Mouse (Mus musculus) heart, embryonic 16.5 days (tissue): Measurements from ENCODE around the gene Nelfe. TPM values are rescaled to one million over a fixed set of nuclear protein-coding genes. Genes with fewer than 3 reads are reported as not detected.
"Not testable (repeated sequence)": the region's sequence is repeated elsewhere in the genome, so short reads cannot be mapped to it uniquely, and the experiment has no call there.

Experiments
- ATAC-seq: fragments of 200-750 bp; cut with Nextera tagmentation; replicated peaks from 2 replicates; pipeline ENCODE4 v1.8.0; 2017; ENCODE audit warnings: moderate number of reproducible peaks; ENCODE audit not compliant: insufficient read depth, low FRiP score; ENCODE audit errors: extremely low read depth
- H3K27ac ChIP-seq: fragments of 300-500 bp; sonication (generic); 2 replicates; pipeline ENCODE4 v1.5.1; 2014; ENCODE audit warnings: mild to moderate bottlenecking, low read length, control low read depth, moderate library complexity
- H3K27me3 ChIP-seq: fragments of 300-500 bp; sonication (generic); 2 replicates; pipeline ENCODE4 v1.6.1; 2014; ENCODE audit warnings: low read length, mixed read lengths; ENCODE audit not compliant: control insufficient read depth, insufficient read depth
- H3K36me3 ChIP-seq: fragments of 300-500 bp; sonication (generic); 2 replicates; pipeline ENCODE4 v1.6.1; 2014; ENCODE audit not compliant: control insufficient read depth, insufficient read depth
- H3K4me1 ChIP-seq: fragments of 300-500 bp; sonication (generic); 2 replicates; pipeline ENCODE4 v1.6.1; 2014; ENCODE audit warnings: low read length, mixed read lengths; ENCODE audit not compliant: control insufficient read depth, insufficient read depth
- H3K4me2 ChIP-seq: fragments of 300-500 bp; sonication (generic); 2 replicates; pipeline ENCODE4 v1.6.1; 2014; ENCODE audit warnings: low read depth, mild to moderate bottlenecking, control low read depth, low read length
- H3K4me3 ChIP-seq: fragments of 300-500 bp; sonication (generic); 2 replicates; pipeline ENCODE4 v1.5.1; 2014; ENCODE audit warnings: mild to moderate bottlenecking, control low read depth, low read length
- H3K9ac ChIP-seq: fragments of 300-500 bp; sonication (generic); 2 replicates; pipeline ENCODE4 v1.6.1; 2014; ENCODE audit warnings: low read length, control low read depth
- H3K9me3 ChIP-seq: fragments of 300-500 bp; sonication (generic); replicated peaks from 2 replicates; pipeline ENCODE4 v1.6.1; 2016; ENCODE audit warnings: low read length; ENCODE audit not compliant: control insufficient read depth
- WGBS: fragments of 180-500 bp; shearing (Covaris S2); extraction: QIAGEN DNeasy Blood & Tissue Kit; methylation state at CpG from one replicate; pipeline ENCODE4 v1.1.7; 2014; 5-methylcytosine and 5-hydroxymethylcytosine counted together
- polyA plus RNA-seq: library from polyadenylated mRNA; unstranded; fragments of >200 nt; fragmentation: Nextera tagmentation; extraction: Ambion mirVana; gene quantifications from 2 replicates; pipeline ENCODE4 v1.2.1, GENCODE M21; 2015

The Nelfe gene
- polyA plus RNA-seq = 57.5 and 64.3 TPM in 2 replicates

GRCm38 (mm10) chr17:34849722-34850516 lies at the start of gene Nelfe, which contains the start of gene Skiv2l:
TSS of gene Nelfe (plus strand) at chr17:34850391.
TSS of gene Skiv2l (minus strand) at chr17:34850210.
- H3K4me2 ChIP-seq = peak within 1 kb of the TSS; percentile 91
- H3K4me1 ChIP-seq = peaks cover 13% of the 10 kb centered on the region
- peak; percentile 97 for ATAC-seq
- under 1% methylated on average over 65 of the region's 65 CpGs for WGBS
- H3K4me3 ChIP-seq = peak within 1 kb of the TSS; percentile 86
- peak within 1 kb of the TSS; percentile 92 for H3K9ac ChIP-seq
- no peaks in the 10 kb centered on the region for H3K27me3 ChIP-seq
- H3K9me3 ChIP-seq = no peaks in the 10 kb centered on the region
- peaks cover 33% of the 10 kb centered on the region for H3K36me3 ChIP-seq
- H3K27ac ChIP-seq = no peak within 1 kb of the TSS

- ATAC-seq, H3K27ac ChIP-seq, H3K9ac ChIP-seq, H3K4me3 ChIP-seq, H3K4me1 ChIP-seq, H3K27me3 ChIP-seq, H3K4me2 ChIP-seq, H3K9me3 ChIP-seq, H3K36me3 ChIP-seq: not testable (repeated sequence)
- 88% methylated on average over 16 of the region's 16 CpGs for WGBS
Observed at GRCm38 (mm10) chr17:34800781-34801305, 49.3 kb upstream of the Nelfe start.

- H3K9ac ChIP-seq, H3K9me3 ChIP-seq, H3K27ac ChIP-seq, H3K4me2 ChIP-seq, H3K36me3 ChIP-seq, H3K4me3 ChIP-seq, H3K27me3 ChIP-seq, H3K4me1 ChIP-seq, ATAC-seq: not testable (repeated sequence)
- 85% methylated on average over 9 of the region's 9 CpGs for WGBS
Observed at GRCm38 (mm10) chr17:34802756-34803155, 47.4 kb upstream of the Nelfe start.

GRCm38 (mm10) chr17:34803367-34803766 lies 46.8 kb upstream of the Nelfe start:
- H3K9ac ChIP-seq, H3K4me3 ChIP-seq, H3K9me3 ChIP-seq, H3K27ac ChIP-seq, H3K36me3 ChIP-seq, H3K4me1 ChIP-seq, H3K27me3 ChIP-seq, ATAC-seq, H3K4me2 ChIP-seq: not testable (repeated sequence)
- WGBS = 89% methylated on average over 6 of the region's 6 CpGs

GRCm38 (mm10) chr17:34804301-34804700 lies 45.9 kb upstream of the Nelfe start, which contains the start of gene Cyp21a1:
TSS of gene Cyp21a1 (minus strand) at chr17:34804561.
- not testable (repeated sequence) for H3K36me3 ChIP-seq, H3K27ac ChIP-seq, ATAC-seq, H3K9ac ChIP-seq, H3K9me3 ChIP-seq, H3K4me3 ChIP-seq, H3K27me3 ChIP-seq, H3K4me2 ChIP-seq, H3K4me1 ChIP-seq
- 94% methylated on average over 2 of the region's 6 CpGs for WGBS

GRCm38 (mm10) chr17:34804871-34805562 lies 45.2 kb upstream of the Nelfe start:
- no peaks in the 10 kb centered on the region for H3K27me3 ChIP-seq
- 64% methylated on average over 6 of the region's 6 CpGs for WGBS
- ATAC-seq = no peak

GRCm38 (mm10) chr17:34807176-34807575 lies 43.0 kb upstream of the Nelfe start:
- H3K4me3 ChIP-seq = no peak overlapping the region
- peaks cover 4% of the 10 kb centered on the region for H3K9me3 ChIP-seq
- H3K9ac ChIP-seq = no peak overlapping the region
- WGBS = 57% methylated on average over 3 of the region's 3 CpGs
- no peaks in the 10 kb centered on the region for H3K27me3 ChIP-seq
- H3K4me2 ChIP-seq = no peak overlapping the region
- ATAC-seq = no peak
- H3K36me3 ChIP-seq = no peaks in the 10 kb centered on the region
- no peak overlapping the region for H3K27ac ChIP-seq
- H3K4me1 ChIP-seq = no peaks in the 10 kb centered on the region

More at GRCm38 (mm10) chr17:34804871-34805562, 45.2 kb upstream of the Nelfe start:
- no peak overlapping the region for H3K4me2 ChIP-seq
- no peak overlapping the region for H3K4me3 ChIP-seq
- no peak overlapping the region for H3K9ac ChIP-seq
- H3K27ac ChIP-seq = no peak overlapping the region
- H3K4me1 ChIP-seq = no peaks in the 10 kb centered on the region
- peaks cover 4% of the 10 kb centered on the region for H3K9me3 ChIP-seq
- no peaks in the 10 kb centered on the region for H3K36me3 ChIP-seq

GRCm38 (mm10) chr17:34808599-34809205 lies 41.5 kb upstream of the Nelfe start:
- no peak overlapping the region for H3K27ac ChIP-seq
- no peak overlapping the region for H3K4me2 ChIP-seq
- H3K27me3 ChIP-seq = no peaks in the 10 kb centered on the region
- no peaks in the 10 kb centered on the region for H3K4me1 ChIP-seq
- 75% methylated on average over 6 of the region's 6 CpGs for WGBS
- H3K36me3 ChIP-seq = no peaks in the 10 kb centered on the region
- no peak overlapping the region for H3K4me3 ChIP-seq
- H3K9ac ChIP-seq = no peak overlapping the region
- H3K9me3 ChIP-seq = peaks cover 4% of the 10 kb centered on the region
- no peak for ATAC-seq
